Mouse (Mus musculus) Muller cell, postnatal 12 days (primary cell): ENCODE measurements around the gene Fmod.

Experiments used
- DNase-seq: peaks from one replicate; pipeline ENCODE4 v3.0.0-alpha.2; 2015; ENCODE audit errors: inconsistent ontology term

The Fmod gene

GRCm38 (mm10) chr1:134076789-134077188, 39.7 kb downstream of the Fmod start:
- no peak for DNase-seq

GRCm38 (mm10) chr1:134077389-134078060, 40.5 kb downstream of the Fmod start:
- DNase-seq, result peak; percentile 69

GRCm38 (mm10) chr1:134078061-134078795, 41.2 kb downstream of the Fmod start:
- DNase-seq, result peak; percentile 49

- DNase-seq, result peak; percentile 100
Measured at GRCm38 (mm10) chr1:134078802-134079476, 41.9 kb downstream of the Fmod start, which contains the start of gene Btg2. Gene Btg2, minus strand, starts transcription at chr1:134079120.

GRCm38 (mm10) chr1:134079477-134080163, 42.6 kb downstream of the Fmod start:
- no peak for DNase-seq

GRCm38 (mm10) chr1:134080406-134080805, 43.4 kb downstream of the Fmod start:
- no peak for DNase-seq

- DNase-seq, result no peak
Measured at GRCm38 (mm10) chr1:134080881-134081450, 43.9 kb downstream of the Fmod start.

- DNase-seq, result peak; percentile 71
Measured at GRCm38 (mm10) chr1:134082987-134083516, 46.0 kb downstream of the Fmod start.

- DNase-seq, result no peak
Measured at GRCm38 (mm10) chr1:134083676-134084075, 46.6 kb downstream of the Fmod start.

- peak; percentile 46 for DNase-seq
Measured at GRCm38 (mm10) chr1:134084128-134084527, 47.1 kb downstream of the Fmod start.

GRCm38 (mm10) chr1:134086017-134086416, 49.0 kb downstream of the Fmod start:
- DNase-seq, result no peak

GRCm38 (mm10) chr1:134086811-134087398, 49.9 kb downstream of the Fmod start:
- no peak for DNase-seq

GRCm38 (mm10) chr1:134089074-134089473, 52.0 kb downstream of the Fmod start:
- DNase-seq, result no peak

GRCm38 (mm10) chr1:134091851-134092250, 54.8 kb downstream of the Fmod start:
- no peak for DNase-seq

- DNase-seq, result no peak
Measured at GRCm38 (mm10) chr1:134092368-134092767, 55.3 kb downstream of the Fmod start.

GRCm38 (mm10) chr1:134092852-134093770, 56.1 kb downstream of the Fmod start:
- DNase-seq, result peak; percentile 98

- no peak for DNase-seq
Measured at GRCm38 (mm10) chr1:134093771-134094526, 56.9 kb downstream of the Fmod start.

- no peak for DNase-seq
Measured at GRCm38 (mm10) chr1:134095033-134095612, 58.1 kb downstream of the Fmod start.

- DNase-seq, result no peak
Measured at GRCm38 (mm10) chr1:134095721-134096120, 58.7 kb downstream of the Fmod start.
